Mouse (Mus musculus) midbrain, embryonic 15.5 days (tissue): ENCODE measurements at regions not wholly inside any gene's neighbourhood (a gene's known extent, or its start where the extent isn't known, plus 50 kb on each side); places are given as distances from the start of the nearest gene placed in this dataset.

Experiments
- ATAC-seq: fragments of 200-750 bp; cut with Nextera tagmentation; replicated peaks from 2 replicates; pipeline ENCODE4 v1.8.0; 2017; ENCODE audit warnings: moderate TSS enrichment
- H3K27ac ChIP-seq: fragments of 300-500 bp; sonication (generic); 2 replicates; pipeline ENCODE4 v1.5.1; 2015; ENCODE audit warnings: mild to moderate bottlenecking, inconsistent platforms
- H3K27me3 ChIP-seq: fragments of 300-500 bp; sonication (generic); replicated peaks from 2 replicates; pipeline ENCODE4 v1.6.1; 2015; ENCODE audit warnings: inconsistent platforms
- H3K36me3 ChIP-seq: fragments of 300-500 bp; sonication (generic); replicated peaks from 2 replicates; pipeline ENCODE4 v1.6.1; 2015; ENCODE audit warnings: inconsistent platforms
- H3K4me1 ChIP-seq: fragments of 300-500 bp; sonication (generic); 2 replicates; pipeline ENCODE4 v1.6.1; 2015; ENCODE audit warnings: inconsistent platforms
- H3K4me2 ChIP-seq: fragments of 300-500 bp; sonication (generic); 2 replicates; pipeline ENCODE4 v1.6.1; 2015; ENCODE audit warnings: inconsistent platforms, mild to moderate bottlenecking, moderate library complexity
- H3K4me3 ChIP-seq: fragments of 300-500 bp; sonication (generic); 2 replicates; pipeline ENCODE4 v1.5.1; 2015; ENCODE audit warnings: mild to moderate bottlenecking, inconsistent platforms
- H3K9ac ChIP-seq: fragments of 300-500 bp; sonication (generic); 2 replicates; pipeline ENCODE4 v1.6.1; 2015; ENCODE audit warnings: mild to moderate bottlenecking, inconsistent platforms
- H3K9me3 ChIP-seq: fragments of 300-500 bp; sonication (generic); 2 replicates; pipeline ENCODE4 v1.6.1; 2016; ENCODE audit warnings: inconsistent platforms
- WGBS: fragments of 180-500 bp; shearing (Covaris S2); methylation state at CpG from one replicate; pipeline ENCODE4 v1.1.7; 2015; ENCODE audit warnings: mixed read lengths; 5-methylcytosine and 5-hydroxymethylcytosine counted together

DNA sequence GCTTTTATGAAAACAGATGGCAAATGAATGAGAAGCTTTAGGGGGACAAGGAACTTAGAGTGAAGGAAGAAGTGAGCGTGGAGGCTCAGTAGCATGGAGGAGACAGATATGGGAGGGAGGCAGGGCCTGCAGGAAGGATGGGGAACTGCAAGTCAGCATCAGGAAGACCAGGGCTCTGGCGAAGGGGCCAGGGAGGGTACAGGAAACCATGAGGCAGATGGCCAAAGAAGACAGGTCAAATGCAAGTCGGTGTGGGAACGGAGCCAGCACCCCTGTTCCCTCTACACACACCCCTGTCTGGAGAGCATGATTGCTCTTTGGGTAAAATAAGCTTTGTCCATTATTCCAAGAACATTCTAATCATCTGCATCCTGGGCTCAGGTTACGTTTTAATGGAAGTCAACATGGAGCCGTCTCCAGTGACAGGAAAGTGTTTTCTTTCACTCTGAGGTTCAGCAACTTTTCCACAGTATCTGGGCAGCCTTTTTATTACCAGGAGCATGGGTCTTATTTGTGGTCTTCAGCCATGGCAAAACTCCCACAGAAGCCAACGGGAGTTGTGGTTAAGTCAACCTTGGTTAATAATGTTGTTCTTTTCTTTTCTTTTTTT is 370.2 kb upstream of the Gm5148 start:
- ATAC-seq, result no peak
- no peaks in the 10 kb centered on the region for H3K4me1 ChIP-seq
- H3K27ac ChIP-seq, result no peak overlapping the region
- no peaks in the 10 kb centered on the region for H3K27me3 ChIP-seq
- no peak overlapping the region for H3K4me3 ChIP-seq
- H3K36me3 ChIP-seq, result no peaks in the 10 kb centered on the region
- 79% methylated on average over 7 of the region's 7 CpGs for WGBS
- H3K9me3 ChIP-seq, result no peaks in the 10 kb centered on the region
- H3K9ac ChIP-seq, result no peak overlapping the region
- H3K4me2 ChIP-seq, result no peak overlapping the region

DNA sequence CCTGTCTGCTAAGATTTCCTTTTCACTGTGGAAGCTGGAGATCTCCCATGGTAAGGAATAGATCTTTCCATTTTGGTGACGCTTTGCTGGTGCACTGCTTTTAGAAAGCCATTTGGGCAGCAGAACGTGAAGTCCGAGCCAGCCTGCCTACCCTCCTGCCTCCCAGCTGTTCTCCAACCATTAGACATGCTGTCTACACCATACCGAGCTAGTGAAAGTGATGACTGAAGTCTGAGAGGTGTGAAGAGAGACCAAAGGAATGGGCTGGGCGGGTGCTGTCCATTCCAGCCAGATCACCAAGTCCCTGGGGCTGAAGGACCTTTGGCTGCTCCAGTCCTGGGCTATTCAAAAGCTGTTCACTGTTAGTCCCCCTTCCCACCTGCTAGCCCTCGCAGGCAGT is 360.3 kb upstream of the Gm5148 start:
- Histone ChIP-seq H3K4me1 (no peaks in the 10 kb centered on the region), H3K4me3 (no peak overlapping the region), H3K9ac (no peak overlapping the region), H3K36me3 (no peaks in the 10 kb centered on the region), H3K4me2 (no peak overlapping the region), H3K27me3 (no peaks in the 10 kb centered on the region), H3K27ac (no peak overlapping the region), H3K9me3 (0 out of 2 replicates have a peak, but pooled peaks cover 2% of the 10 kb centered on the region)
- 81% methylated on average over 6 of the region's 6 CpGs for WGBS
- ATAC-seq, result no peak

DNA sequence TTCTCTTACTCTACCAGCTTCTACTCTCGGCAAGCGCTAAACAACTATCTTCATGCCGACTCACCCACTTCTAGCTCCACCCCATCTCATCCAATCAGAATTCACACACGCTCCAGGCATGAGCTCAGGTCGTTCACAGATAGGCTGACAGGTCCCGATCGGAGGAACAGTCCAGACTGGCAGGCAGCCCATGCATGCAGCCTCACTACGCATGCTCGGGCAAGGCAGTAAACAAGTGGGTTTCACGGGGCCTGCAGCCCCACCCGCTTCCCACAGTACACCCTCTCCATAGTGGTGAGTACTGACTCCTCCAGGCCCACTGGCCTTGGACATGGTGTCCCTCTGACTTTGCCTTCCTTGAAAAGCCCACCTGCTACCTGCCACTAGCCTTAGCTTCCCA is 358.1 kb upstream of the Gm5148 start:
- H3K4me2 ChIP-seq, result no peak overlapping the region
- no peaks in the 10 kb centered on the region for H3K27me3 ChIP-seq
- ATAC-seq, result no peak
- H3K9ac ChIP-seq, result no peak overlapping the region
- no peak overlapping the region for H3K27ac ChIP-seq
- no peak overlapping the region for H3K4me3 ChIP-seq
- no peaks in the 10 kb centered on the region for H3K4me1 ChIP-seq
- 90% methylated on average over 11 of the region's 11 CpGs for WGBS
- no peaks in the 10 kb centered on the region for H3K36me3 ChIP-seq
- H3K9me3 ChIP-seq, result 0 out of 2 replicates have a peak, but pooled peaks cover 2% of the 10 kb centered on the region

DNA sequence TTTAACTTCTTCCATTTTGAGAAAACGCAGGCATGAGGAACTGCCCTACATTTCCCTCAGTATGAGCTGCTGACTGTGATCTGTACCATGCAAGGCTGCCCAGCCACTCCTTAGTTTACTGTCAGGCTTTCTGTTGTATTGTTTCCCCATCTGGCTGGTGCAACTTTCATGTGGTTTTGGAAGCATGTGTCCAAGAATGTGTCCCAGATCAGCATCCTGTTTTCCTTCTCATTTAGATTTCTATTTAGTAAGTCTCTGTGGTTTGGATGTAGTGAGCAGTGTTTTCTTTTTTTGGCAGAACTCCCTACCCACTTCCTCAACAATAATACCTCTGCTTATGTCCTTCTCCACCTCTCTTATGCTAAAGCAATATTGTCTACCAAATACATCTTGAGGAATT is 352.5 kb upstream of the Gm5148 start:
- Histone ChIP-seq H3K4me1 (no peaks in the 10 kb centered on the region), H3K9me3 (0 out of 2 replicates have a peak, but pooled peaks cover 5% of the 10 kb centered on the region), H3K9ac (no peak overlapping the region), H3K4me3 (no peak overlapping the region), H3K36me3 (no peaks in the 10 kb centered on the region), H3K4me2 (no peak overlapping the region), H3K27ac (no peak overlapping the region), H3K27me3 (no peaks in the 10 kb centered on the region)
- 89% methylated on average over 1 of the region's 1 CpGs for WGBS
- no peak for ATAC-seq

DNA sequence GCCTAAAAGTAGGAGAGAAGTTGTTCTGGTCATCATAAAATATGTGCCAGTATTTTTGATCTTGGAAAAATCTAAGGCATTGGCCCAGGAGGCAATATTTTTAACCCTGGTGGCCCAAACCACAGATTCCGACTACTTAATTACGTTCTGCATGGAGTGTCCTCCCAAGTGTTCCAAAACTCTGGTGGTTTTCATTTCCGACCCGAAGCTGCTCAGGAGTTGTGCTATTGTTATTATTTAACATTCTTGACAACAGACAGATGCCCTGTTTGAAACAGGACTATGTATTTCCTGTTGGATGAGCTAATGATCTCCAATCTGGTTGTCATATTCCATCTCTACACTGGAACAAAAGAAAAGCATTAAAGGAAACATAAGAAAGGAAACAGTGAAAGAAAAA is 349.7 kb upstream of the Gm5148 start:
- Histone ChIP-seq H3K9me3 (0 out of 2 replicates have a peak, but pooled peaks cover 3% of the 10 kb centered on the region), H3K4me2 (no peak overlapping the region), H3K9ac (no peak overlapping the region), H3K27me3 (no peaks in the 10 kb centered on the region), H3K27ac (no peak overlapping the region), H3K4me3 (no peak overlapping the region), H3K4me1 (no peaks in the 10 kb centered on the region), H3K36me3 (no peaks in the 10 kb centered on the region)
- ATAC-seq, result no peak
- 90% methylated on average over 4 of the region's 4 CpGs for WGBS

DNA sequence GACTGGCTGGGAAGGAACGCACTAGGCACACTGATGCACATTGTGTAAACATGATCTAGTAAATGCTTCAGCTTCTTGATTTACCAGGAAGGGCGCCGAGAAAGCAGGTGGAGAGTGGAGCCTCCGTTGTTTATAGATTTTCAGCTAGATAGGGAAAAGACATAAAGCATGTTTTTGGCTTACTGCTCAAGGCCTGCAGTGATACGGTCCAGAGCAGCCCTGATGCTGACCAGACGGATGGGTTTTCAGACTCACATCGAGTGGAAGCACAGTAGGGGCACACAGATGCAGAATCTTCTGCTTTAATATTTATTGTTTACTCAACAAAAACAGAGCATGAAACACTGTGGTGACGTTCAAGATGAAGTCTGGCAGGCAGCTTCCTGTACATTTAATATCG is 331.3 kb upstream of the Gm5148 start:
- Histone ChIP-seq H3K27ac (no peak overlapping the region), H3K9ac (no peak overlapping the region), H3K4me3 (no peak overlapping the region), H3K27me3 (no peaks in the 10 kb centered on the region), H3K4me2 (no peak overlapping the region), H3K4me1 (no peaks in the 10 kb centered on the region), H3K36me3 (no peaks in the 10 kb centered on the region), H3K9me3 (no peaks in the 10 kb centered on the region)
- 88% methylated on average over 9 of the region's 9 CpGs for WGBS
- no peak for ATAC-seq

DNA sequence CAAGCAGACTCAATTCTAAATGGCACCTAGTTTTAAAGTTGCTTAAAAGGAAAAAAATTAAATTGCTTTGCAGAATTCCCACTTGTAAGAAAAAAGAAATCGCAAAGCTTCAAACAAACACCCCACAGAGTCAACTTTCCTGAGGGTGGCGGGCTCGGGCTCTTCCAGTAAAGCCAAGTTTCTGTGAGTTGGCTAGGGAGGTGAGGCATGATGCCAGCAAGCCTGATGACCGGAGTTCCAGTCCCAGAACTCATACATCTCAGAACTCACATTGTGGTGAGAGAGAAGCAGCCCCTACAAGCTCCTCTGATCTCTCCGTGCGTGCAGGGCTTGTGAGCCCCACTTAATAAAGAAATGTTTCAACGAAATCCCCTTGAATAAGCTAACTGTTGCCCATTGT is 328.7 kb upstream of the Gm5148 start:
- Histone ChIP-seq H3K4me1 (no peaks in the 10 kb centered on the region), H3K9ac (no peak overlapping the region), H3K27ac (no peak overlapping the region), H3K27me3 (no peaks in the 10 kb centered on the region), H3K36me3 (no peaks in the 10 kb centered on the region), H3K9me3 (no peaks in the 10 kb centered on the region), H3K4me2 (no peak overlapping the region), H3K4me3 (no peak overlapping the region)
- WGBS, result 89% methylated on average over 7 of the region's 7 CpGs
- no peak for ATAC-seq

DNA sequence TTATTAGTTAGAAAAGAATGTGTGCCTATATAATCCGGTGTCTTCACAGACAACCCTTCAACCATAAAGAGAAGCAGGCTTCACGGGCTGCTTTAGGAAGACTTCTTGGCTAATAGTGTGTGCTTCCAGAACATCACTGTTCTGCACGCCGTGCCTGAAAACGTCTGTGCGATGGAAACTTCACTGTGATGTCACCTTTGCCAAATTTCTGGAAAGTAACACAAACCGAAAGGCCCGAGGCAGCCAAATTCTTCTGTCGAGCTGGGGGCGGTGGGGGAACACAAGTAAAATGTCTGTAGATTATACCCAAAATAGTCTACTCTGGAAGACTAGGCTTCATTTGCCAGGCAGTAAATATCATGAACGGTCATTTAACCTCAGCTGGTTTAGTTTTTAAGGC is 327.5 kb upstream of the Gm5148 start:
- WGBS, result 92% methylated on average over 11 of the region's 11 CpGs
- H3K27ac ChIP-seq, result no peak overlapping the region
- ATAC-seq, result no peak

DNA sequence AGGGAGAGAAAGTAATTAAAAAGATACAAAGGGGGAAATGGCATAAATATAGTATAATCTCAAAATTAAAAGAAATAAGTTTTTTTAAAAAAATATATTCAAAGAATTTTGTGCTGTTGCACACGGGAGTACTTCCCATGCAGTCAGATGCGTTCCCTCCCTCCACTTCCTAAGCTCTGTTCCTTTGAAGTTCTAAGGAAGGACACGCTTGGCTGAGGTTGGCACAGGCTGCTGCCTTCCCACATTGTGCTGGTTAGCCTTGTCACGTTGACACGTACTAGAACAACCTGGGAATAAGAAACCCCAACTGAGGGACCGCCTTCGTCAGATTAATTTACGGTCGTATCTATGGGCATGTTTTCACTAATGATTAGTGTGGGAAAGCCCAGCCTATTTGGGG is 326.6 kb upstream of the Gm5148 start:
- Histone ChIP-seq H3K9ac (no peak overlapping the region), H3K36me3 (no peaks in the 10 kb centered on the region), H3K9me3 (no peaks in the 10 kb centered on the region), H3K27ac (no peak overlapping the region), H3K4me3 (no peak overlapping the region), H3K27me3 (no peaks in the 10 kb centered on the region), H3K4me2 (no peak overlapping the region), H3K4me1 (no peaks in the 10 kb centered on the region)
- 41% methylated on average over 9 of the region's 9 CpGs for WGBS
- no peak for ATAC-seq

More for the DNA sequence above, 327.5 kb upstream of the Gm5148 start:
- no peak overlapping the region for H3K4me2 ChIP-seq
- no peaks in the 10 kb centered on the region for H3K4me1 ChIP-seq
- H3K27me3 ChIP-seq, result no peaks in the 10 kb centered on the region
- H3K36me3 ChIP-seq, result no peaks in the 10 kb centered on the region
- H3K9ac ChIP-seq, result no peak overlapping the region
- H3K9me3 ChIP-seq, result no peaks in the 10 kb centered on the region
- no peak overlapping the region for H3K4me3 ChIP-seq

DNA sequence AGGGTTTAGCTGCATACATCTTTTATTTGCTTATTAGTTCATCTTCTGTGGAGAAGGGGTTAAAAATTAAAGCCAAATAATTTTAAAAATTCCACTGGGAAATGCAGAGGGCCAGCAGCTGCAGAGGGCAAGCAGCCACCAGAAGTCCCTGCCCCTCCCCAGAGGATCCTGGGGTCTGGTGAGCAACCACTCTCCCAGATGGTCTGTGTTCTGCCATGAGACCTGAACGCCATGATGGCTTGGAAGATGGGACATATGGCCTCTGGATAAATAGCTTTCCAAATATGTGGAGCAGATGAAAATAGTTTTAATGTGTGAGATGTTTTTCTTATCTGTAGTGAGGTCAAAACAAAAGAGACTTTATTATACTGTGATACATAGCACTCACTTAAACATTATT is 326.1 kb upstream of the Gm5148 start:
- H3K36me3 ChIP-seq, result no peaks in the 10 kb centered on the region
- WGBS, result 56% methylated on average over 1 of the region's 1 CpGs
- H3K4me2 ChIP-seq, result no peak overlapping the region

DNA sequence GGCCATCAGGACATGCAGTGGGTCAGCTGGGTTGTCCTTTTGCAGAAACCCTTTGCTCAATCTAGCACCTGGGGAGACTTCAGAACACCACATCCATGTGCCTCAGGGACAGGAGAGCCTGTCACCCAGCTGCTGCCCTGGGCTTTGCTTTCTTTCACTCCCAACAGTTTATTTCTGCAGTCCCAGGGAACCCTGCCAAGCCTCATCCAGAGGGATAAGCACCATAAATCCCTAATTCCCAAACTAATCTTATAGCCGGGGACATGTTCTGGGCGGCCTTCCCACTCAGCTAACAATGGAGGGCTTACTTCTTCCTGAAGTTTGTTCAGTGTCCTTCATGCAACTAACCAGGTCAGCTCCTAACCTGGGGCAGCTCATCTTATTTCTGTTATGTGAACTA is 325.0 kb upstream of the Gm5148 start:
- Histone ChIP-seq H3K4me3 (no peak overlapping the region), H3K9me3 (no peaks in the 10 kb centered on the region), H3K4me1 (no peaks in the 10 kb centered on the region), H3K27me3 (no peaks in the 10 kb centered on the region), H3K9ac (no peak overlapping the region), H3K27ac (no peak overlapping the region), H3K36me3 (no peaks in the 10 kb centered on the region), H3K4me2 (no peak overlapping the region)
- 36% methylated on average over 2 of the region's 2 CpGs for WGBS
- ATAC-seq, result no peak

More for the DNA sequence above, 326.1 kb upstream of the Gm5148 start:
- no peak overlapping the region for H3K9ac ChIP-seq
- no peaks in the 10 kb centered on the region for H3K4me1 ChIP-seq
- no peak overlapping the region for H3K4me3 ChIP-seq
- no peaks in the 10 kb centered on the region for H3K27me3 ChIP-seq
- H3K9me3 ChIP-seq, result no peaks in the 10 kb centered on the region
- ATAC-seq, result no peak
- no peak overlapping the region for H3K27ac ChIP-seq

DNA sequence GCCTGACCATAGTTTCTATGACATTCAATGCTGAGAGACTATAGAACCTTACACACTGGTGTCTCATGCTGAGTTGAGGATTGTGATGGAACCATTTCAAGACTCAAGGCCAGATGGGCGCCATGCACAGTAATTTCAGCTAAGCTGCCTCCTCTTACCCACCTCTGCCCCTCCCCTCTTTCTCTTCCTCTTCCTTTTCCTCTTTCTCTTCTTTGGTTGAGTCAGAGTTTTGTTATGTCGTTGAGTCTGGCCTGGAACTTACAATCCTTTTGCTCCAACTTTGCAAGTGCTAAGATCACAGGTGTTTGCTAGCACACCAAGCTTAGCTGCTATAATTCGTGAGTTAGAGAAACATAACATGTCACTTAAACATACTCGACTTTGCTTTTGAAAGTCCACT is 323.2 kb upstream of the Gm5148 start:
- no peak overlapping the region for H3K4me3 ChIP-seq
- H3K4me2 ChIP-seq, result no peak overlapping the region
- H3K9me3 ChIP-seq, result no peaks in the 10 kb centered on the region
- no peak overlapping the region for H3K27ac ChIP-seq
- no peaks in the 10 kb centered on the region for H3K36me3 ChIP-seq
- ATAC-seq, result no peak
- WGBS, result 93% methylated on average over 4 of the region's 4 CpGs
- H3K9ac ChIP-seq, result no peak overlapping the region
- H3K27me3 ChIP-seq, result no peaks in the 10 kb centered on the region
- no peaks in the 10 kb centered on the region for H3K4me1 ChIP-seq

DNA sequence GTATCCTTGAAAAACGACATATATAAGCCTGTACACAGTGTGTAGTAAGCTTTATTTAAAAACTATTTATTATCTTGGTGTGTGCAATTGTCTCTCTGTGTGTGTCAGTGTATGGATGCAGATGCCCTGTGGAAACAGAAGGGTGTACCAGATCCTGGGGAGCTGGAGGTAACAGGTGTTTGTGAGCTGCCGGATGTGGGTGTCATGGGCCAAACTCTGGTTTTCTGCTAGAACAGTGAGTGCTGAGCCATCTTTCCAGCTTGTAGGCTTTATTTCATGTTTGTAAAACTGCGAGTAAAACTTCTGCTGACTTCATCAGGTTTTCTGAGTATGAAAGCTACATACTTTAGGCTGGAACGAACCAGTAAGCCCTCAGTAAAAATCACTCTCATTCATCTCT is 322.3 kb upstream of the Gm5148 start:
- Histone ChIP-seq H3K4me2 (no peak overlapping the region), H3K27ac (no peak overlapping the region), H3K36me3 (no peaks in the 10 kb centered on the region), H3K9ac (no peak overlapping the region), H3K9me3 (no peaks in the 10 kb centered on the region), H3K27me3 (no peaks in the 10 kb centered on the region), H3K4me1 (no peaks in the 10 kb centered on the region), H3K4me3 (no peak overlapping the region)
- 64% methylated on average over 4 of the region's 4 CpGs for WGBS
- no peak for ATAC-seq
